Mouse (Mus musculus): ENCODE measurements at regions not wholly inside any gene's neighbourhood (a gene's known extent, or its start where the extent isn't known, plus 50 kb on each side); places are given as distances from the start of the nearest gene placed in this dataset.

GRCm38 (mm10) chr2:172786297-172786696 lies 153.8 kb downstream of the Bmp7 start:
- Histone ChIP-seq H3K9me3 (ENCODE audit: control insufficient read depth, low read length) (no peaks in the 10 kb centered on the region), H3K36me3 (replicated peaks; ENCODE audit: control insufficient read depth, insufficient read depth, low read depth) (no peaks in the 10 kb centered on the region), H3K4me3 (ENCODE audit: insufficient read depth in 1 of 2, low read depth in 2 of 2, low read length in 2 of 2) (no peak overlapping the region), H3K9ac (replicated peaks) (no peak overlapping the region), H3K27ac (no peak overlapping the region), H3K27me3 (ENCODE audit: control insufficient read depth, insufficient read depth, low read length) (peaks cover 12% of the 10 kb centered on the region), H3K4me1 (replicated peaks; ENCODE audit: control insufficient read depth in 2 of 2, insufficient read depth in 2 of 2, low read length in 1 of 2) (no peaks in the 10 kb centered on the region; a peak in 1 of 4 replicates), H3K4me2 (ENCODE audit: low read depth) (no peak overlapping the region)
- DNase-seq (ENCODE audit: low read depth in 3 of 3, low spot score in 3 of 3) = no peak
- 4% methylated on average over 2 of the region's 2 CpGs for WGBS (ENCODE audit: insufficient replicate concordance)
- ATAC-seq (ENCODE audit: insufficient read depth) = no peak
- no peak for TF ChIP-seq CTCF (IDR thresholded peaks at IDR 0.05; ENCODE audit: low read depth)
- no peak for TF ChIP-seq EP300 (IDR thresholded peaks at IDR 0.05; ENCODE audit: low read depth)

DNA sequence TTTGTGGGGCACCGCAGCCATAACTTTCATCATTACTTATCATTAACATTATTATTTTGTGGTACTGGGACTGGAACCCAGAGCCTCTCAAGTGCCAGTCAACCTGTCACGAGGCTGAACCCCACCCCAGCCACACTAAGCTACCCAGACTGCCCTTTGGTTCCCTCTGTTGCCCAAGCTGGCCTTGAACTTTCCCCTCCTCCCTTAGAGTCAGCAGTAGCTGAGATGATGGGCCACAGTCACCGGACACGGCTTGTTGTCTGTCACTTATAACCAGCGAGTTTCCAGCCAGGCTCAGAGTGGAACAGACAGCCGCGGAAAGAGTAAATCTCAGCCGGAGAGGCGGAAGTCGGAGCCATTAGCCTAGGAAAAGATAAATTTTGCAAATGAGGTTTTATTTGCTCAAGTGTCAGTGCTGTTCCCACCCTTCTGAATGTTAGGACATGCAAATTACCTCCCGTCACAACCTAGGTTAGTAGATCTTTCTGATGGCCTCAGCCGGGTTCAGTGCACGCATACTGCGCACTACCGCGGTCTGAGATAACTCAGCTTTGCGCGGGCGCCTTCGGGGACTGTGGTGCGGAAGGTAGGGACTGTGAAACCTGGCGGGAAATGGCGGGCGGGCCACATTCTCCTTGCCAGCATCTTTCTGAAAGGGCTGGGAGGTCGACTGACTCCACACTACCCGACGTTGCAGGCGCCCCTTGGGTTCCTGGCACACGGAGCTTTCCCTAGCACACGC lies 152.7 kb downstream of the Bmp7 start:
- no peak overlapping the region; a peak in 1 of 4 replicates for H3K4me3 ChIP-seq (ENCODE audit: insufficient read depth in 1 of 2, low read depth in 2 of 2, low read length in 2 of 2)
- no peak for DNase-seq (ENCODE audit: low read depth in 3 of 3, low spot score in 3 of 3)
- H3K27ac ChIP-seq = no peak overlapping the region
- no peaks in the 10 kb centered on the region for H3K9me3 ChIP-seq (ENCODE audit: control insufficient read depth, low read length)
- no peak overlapping the region for H3K9ac ChIP-seq (replicated peaks)
- ATAC-seq (ENCODE audit: insufficient read depth) = no peak
- H3K36me3 ChIP-seq (replicated peaks; ENCODE audit: control insufficient read depth, insufficient read depth, low read depth) = no peaks in the 10 kb centered on the region
- H3K4me2 ChIP-seq (ENCODE audit: low read depth) = no peak overlapping the region
- no peaks in the 10 kb centered on the region; a peak in 1 of 4 replicates for H3K4me1 ChIP-seq (replicated peaks; ENCODE audit: control insufficient read depth in 2 of 2, insufficient read depth in 2 of 2, low read length in 1 of 2)
- no peak for TF ChIP-seq EP300 (IDR thresholded peaks at IDR 0.05; ENCODE audit: low read depth)
- TF ChIP-seq CTCF (IDR thresholded peaks at IDR 0.05; ENCODE audit: low read depth) = no peak
- peaks cover 12% of the 10 kb centered on the region for H3K27me3 ChIP-seq (ENCODE audit: control insufficient read depth, insufficient read depth, low read length)
- WGBS (ENCODE audit: insufficient replicate concordance) = 22% methylated on average over 30 of the region's 30 CpGs

DNA sequence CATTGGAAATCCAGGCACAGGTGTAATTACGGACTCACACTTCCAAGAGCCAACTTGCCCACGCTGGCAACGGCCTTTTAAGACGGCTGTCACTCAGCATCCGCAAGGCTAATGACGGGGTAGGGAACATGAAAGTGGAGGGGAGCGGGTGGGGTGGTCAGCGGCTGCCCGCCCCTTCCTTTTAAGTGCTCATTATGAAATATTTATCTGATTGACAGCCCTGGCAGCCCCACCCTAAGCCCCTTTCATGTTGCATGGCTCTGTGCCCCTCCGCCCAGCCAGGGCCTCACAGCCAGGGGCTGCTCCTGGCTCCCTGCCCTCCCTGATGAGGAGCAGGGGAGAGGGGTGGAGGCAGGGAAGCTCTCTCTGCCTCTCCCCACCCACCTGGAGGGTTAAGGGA lies 150.9 kb downstream of the Bmp7 start:
- no peak for ATAC-seq (ENCODE audit: insufficient read depth)
- 23% methylated on average over 10 of the region's 10 CpGs for whole genome bisulfite sequencing (ENCODE audit: insufficient replicate concordance)
- no peak overlapping the region for H3K4me2 ChIP-seq (ENCODE audit: low read depth)

DNA sequence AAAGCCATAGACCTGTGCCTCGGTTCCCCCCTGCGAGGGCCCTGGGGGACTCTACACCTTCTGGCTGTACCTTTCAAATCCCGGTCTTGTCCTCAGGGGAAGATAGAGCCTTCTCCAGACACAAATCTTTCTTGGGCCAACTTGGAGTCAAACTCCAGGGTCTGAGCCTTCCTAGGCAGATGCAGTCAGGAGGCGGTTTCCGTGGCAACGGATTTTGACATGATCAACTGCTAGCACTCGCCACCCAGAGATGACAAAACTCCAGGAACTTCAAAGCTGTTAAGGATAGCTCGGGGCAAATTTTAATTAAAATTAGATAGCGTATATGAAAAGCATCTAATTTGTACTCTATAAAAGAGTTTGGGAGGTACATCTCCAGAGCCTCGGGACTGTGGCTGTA lies 147.6 kb downstream of the Bmp7 start:
- WGBS (ENCODE audit: insufficient replicate concordance) = 69% methylated on average over 10 of the region's 10 CpGs
- peaks cover 12% of the 10 kb centered on the region for H3K27me3 ChIP-seq (ENCODE audit: control insufficient read depth, insufficient read depth, low read length)
- no peak overlapping the region for H3K4me2 ChIP-seq (ENCODE audit: low read depth)

More for the DNA sequence above, 150.9 kb downstream of the Bmp7 start:
- TF ChIP-seq EP300 (IDR thresholded peaks at IDR 0.05; ENCODE audit: low read depth) (no peak), CTCF (IDR thresholded peaks at IDR 0.05; ENCODE audit: low read depth) (no peak)
- no peaks in the 10 kb centered on the region for H3K36me3 ChIP-seq (replicated peaks; ENCODE audit: control insufficient read depth, insufficient read depth, low read depth)
- no peak for DNase-seq (ENCODE audit: low read depth in 3 of 3, low spot score in 3 of 3)
- H3K4me1 ChIP-seq (replicated peaks; ENCODE audit: control insufficient read depth in 2 of 2, insufficient read depth in 2 of 2, low read length in 1 of 2) = no peaks in the 10 kb centered on the region
- H3K27me3 ChIP-seq (ENCODE audit: control insufficient read depth, insufficient read depth, low read length) = peaks cover 12% of the 10 kb centered on the region
- no peak overlapping the region for H3K9ac ChIP-seq (replicated peaks)
- no peak overlapping the region for H3K4me3 ChIP-seq (ENCODE audit: insufficient read depth in 1 of 2, low read depth in 2 of 2, low read length in 2 of 2)
- no peaks in the 10 kb centered on the region for H3K9me3 ChIP-seq (ENCODE audit: control insufficient read depth, low read length)
- H3K27ac ChIP-seq = no peak overlapping the region

DNA sequence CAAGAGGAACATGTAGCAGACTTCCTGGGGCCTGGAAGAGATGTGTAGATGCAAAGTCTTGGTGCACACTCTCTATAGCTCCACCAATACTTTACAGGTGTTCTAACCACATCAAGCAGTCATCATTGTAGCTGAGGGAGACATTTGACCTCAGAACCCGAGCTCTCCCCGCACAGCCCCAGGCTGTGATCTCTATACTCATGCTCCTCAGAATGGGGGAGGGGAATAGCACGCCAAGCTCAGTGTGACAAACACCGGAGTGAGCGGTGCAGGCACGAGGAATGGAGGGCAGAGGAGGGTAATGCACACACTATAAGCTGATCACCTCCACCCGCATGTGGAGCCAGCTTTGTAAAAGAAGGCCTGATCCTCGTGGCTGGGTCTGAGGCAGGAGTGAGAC lies 146.1 kb downstream of the Bmp7 start:
- no peak for ATAC-seq (ENCODE audit: insufficient read depth)
- WGBS (ENCODE audit: insufficient replicate concordance) = 65% methylated on average over 8 of the region's 8 CpGs
- H3K4me2 ChIP-seq (ENCODE audit: low read depth) = no peak overlapping the region
- no peak for DNase-seq (ENCODE audit: low read depth in 3 of 3, low spot score in 3 of 3)
- H3K36me3 ChIP-seq (replicated peaks; ENCODE audit: control insufficient read depth, insufficient read depth, low read depth) = no peaks in the 10 kb centered on the region
- H3K4me1 ChIP-seq (replicated peaks; ENCODE audit: control insufficient read depth in 2 of 2, insufficient read depth in 2 of 2, low read length in 1 of 2) = no peaks in the 10 kb centered on the region
- no peak overlapping the region for H3K4me3 ChIP-seq (ENCODE audit: insufficient read depth in 1 of 2, low read depth in 2 of 2, low read length in 2 of 2)
- peaks cover 4% of the 10 kb centered on the region for H3K27me3 ChIP-seq (ENCODE audit: control insufficient read depth, insufficient read depth, low read length)
- H3K9ac ChIP-seq (replicated peaks) = no peak overlapping the region
- TF ChIP-seq EP300 (IDR thresholded peaks at IDR 0.05; ENCODE audit: low read depth) (no peak), CTCF (IDR thresholded peaks at IDR 0.05; ENCODE audit: low read depth) (no peak)
- no peak overlapping the region for H3K27ac ChIP-seq
- no peaks in the 10 kb centered on the region for H3K9me3 ChIP-seq (ENCODE audit: control insufficient read depth, low read length)

More for the DNA sequence above, 147.6 kb downstream of the Bmp7 start:
- Histone ChIP-seq H3K4me1 (replicated peaks; ENCODE audit: control insufficient read depth in 2 of 2, insufficient read depth in 2 of 2, low read length in 1 of 2) (no peaks in the 10 kb centered on the region), H3K27ac (no peak overlapping the region), H3K9me3 (ENCODE audit: control insufficient read depth, low read length) (no peaks in the 10 kb centered on the region), H3K36me3 (replicated peaks; ENCODE audit: control insufficient read depth, insufficient read depth, low read depth) (no peaks in the 10 kb centered on the region), H3K9ac (replicated peaks) (no peak overlapping the region), H3K4me3 (ENCODE audit: insufficient read depth in 1 of 2, low read depth in 2 of 2, low read length in 2 of 2) (no peak overlapping the region)
- DNase-seq (ENCODE audit: low read depth in 3 of 3, low spot score in 3 of 3) (no peak), ATAC-seq (ENCODE audit: insufficient read depth) (no peak)
- TF ChIP-seq CTCF (IDR thresholded peaks at IDR 0.05; ENCODE audit: low read depth) (no peak), EP300 (IDR thresholded peaks at IDR 0.05; ENCODE audit: low read depth) (no peak)

Data from liver, embryonic 14.5 days (tissue).